Mouse (Mus musculus) mature B cell (primary cell): ENCODE measurements around the gene Fndc5.

Experiments
- in situ Hi-C: fragments of 300-500 bp; cut with MboI; formaldehyde crosslinking; loops from 2 replicates; pipeline ENCODE4 v1.14.3; 2019

The Fndc5 gene

DNA sequence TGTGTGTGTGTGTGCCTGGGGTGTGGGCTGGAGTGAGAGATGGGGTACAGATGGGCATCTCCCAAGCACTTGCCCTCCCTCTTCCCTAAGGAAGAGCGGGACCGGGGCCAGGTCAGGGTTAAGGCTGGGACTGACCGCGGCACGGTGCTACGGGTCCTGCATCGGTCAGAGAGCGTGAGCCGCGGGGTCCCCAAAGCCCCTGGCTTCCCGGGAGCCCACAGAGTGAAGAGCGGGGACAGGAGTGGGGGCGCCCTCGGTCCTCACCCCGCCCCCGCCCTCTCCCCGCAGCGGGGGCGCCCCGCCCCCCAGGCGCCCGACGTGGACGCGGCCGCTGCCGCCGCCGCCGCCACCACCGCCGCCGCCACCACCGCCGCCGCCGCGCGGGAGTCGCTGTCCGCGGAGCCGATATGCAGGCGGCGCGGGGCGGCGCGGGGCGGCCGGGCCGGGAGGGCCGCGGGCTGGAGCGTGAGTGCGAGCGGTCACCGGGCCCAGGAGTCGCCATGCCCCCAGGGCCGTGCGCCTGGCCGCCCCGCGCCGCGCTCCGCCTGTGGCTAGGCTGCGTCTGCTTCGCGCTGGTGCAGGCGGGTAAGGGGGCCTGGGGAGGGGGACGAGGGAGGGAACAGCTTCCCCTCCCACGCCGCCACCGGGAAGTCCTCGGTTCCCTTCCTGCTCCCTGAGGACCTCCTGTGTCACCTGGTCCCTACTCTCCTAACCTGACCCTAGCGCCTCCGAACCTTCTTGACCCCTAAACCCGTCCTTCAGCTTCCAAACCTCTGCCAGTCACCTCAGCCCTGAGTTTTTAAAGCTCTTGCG is at the start of gene Fndc5:
Gene Fndc5, plus strand, starts transcription at position 421 of the 813 bp plus-strand sequence.
- in situ Hi-C loops = no loop called here

DNA sequence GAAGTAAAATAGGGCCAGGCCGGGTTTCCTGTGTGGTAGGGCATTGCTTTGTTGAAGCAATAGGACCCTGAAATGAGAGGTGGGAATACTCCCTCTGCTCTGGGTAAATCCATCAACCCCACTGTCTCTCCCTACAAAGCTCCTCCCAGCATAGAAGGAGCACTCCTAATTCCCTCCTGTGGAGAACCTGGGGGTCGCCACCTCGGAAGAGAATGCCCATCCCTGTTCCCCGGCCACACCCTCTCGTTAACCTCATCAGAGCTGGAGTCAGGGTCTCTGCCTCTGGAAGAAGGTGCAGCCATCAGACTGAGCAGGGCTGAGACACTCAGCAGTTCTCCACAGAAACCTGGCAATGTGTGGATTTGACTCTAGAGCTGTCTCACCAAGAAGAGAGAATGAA is 48.9 kb upstream of the Fndc5 start:
- in situ Hi-C loops = no loop called here

GRCm38 (mm10) chr4:129095276-129095675 is 41.5 kb upstream of the Fndc5 start:
- in situ Hi-C loops = no loop called here

GRCm38 (mm10) chr4:129097006-129097405 is 39.8 kb upstream of the Fndc5 start:
- in situ Hi-C loops = no loop called here

DNA sequence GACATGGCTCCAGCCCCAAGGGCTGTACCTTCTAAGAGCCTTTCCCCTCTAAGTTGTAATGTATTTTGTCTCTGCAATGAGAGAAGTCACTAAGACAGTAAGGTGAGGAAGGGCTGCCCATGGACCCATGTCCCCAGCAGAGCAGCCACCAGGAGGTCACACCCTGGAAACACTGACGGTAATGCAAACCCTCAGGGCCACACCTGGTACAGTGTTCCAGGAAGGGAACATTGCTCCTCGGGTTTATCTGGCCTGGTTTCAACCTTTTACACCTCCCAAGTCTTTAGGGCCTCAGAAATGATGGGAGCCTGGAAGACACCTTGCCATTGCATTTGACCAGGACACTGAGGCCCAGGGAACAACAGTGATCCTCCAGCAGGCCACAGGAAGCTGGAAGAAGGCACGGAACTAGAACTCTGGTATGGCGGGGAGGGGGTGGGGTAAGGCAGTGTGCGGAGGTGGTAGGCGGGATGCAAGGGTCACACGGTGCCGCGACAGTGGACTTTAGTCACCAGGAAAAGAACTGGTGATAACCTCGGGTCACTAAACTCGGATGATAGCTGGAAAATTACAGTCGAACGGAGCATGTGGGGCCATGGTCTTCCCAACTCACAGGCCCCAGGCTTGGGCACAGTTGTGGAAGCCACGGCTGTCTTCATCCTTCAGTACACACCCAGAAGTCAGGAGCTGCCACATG is 34.5 kb upstream of the Fndc5 start:
- in situ Hi-C loops = no loop called here

DNA sequence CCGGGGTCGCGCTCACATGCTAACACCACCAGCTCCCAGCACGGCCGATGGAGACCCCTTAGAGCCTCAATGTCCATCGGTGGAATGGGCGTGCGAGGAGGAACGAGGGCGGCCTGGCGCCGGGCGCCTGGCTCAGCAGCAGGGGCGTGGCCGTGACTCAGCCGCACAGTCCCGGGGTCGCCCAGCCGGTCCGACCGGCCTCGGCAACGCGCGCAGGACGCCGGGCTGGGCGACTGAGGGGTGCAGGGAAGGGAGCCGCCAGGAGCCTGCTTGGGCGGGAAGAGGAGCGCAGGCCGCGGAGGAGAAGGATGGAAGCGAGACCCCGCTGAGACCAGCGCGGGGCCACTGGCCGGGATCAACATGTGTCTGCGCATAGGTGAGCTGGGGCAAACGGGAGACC is 31.4 kb upstream of the Fndc5 start, which contains the start of gene Tmem54:
Gene Tmem54, plus strand, starts transcription at position 193 of the 400 bp plus-strand sequence.
- in situ Hi-C loops = no loop called here

DNA sequence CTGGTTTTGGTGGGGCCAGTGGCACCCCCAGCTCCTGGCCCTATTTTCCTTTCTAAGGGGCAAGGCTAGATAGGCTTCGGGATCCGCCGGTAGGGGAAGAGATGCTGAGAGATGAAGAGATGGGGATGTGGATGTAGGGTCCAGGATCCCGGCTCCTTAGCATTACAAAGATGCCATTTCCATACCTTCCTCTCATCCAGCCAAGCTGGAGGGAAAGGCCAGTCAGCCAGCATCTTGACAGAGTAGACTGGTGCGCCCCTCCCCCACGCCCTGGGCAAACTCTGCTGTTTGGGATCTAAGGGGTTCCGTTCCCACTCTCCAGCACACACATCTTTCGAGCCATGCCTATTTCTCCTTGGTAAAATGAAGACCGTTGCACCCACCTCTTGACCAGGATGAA is 30.7 kb upstream of the Fndc5 start:
- in situ Hi-C loops = no loop called here

DNA sequence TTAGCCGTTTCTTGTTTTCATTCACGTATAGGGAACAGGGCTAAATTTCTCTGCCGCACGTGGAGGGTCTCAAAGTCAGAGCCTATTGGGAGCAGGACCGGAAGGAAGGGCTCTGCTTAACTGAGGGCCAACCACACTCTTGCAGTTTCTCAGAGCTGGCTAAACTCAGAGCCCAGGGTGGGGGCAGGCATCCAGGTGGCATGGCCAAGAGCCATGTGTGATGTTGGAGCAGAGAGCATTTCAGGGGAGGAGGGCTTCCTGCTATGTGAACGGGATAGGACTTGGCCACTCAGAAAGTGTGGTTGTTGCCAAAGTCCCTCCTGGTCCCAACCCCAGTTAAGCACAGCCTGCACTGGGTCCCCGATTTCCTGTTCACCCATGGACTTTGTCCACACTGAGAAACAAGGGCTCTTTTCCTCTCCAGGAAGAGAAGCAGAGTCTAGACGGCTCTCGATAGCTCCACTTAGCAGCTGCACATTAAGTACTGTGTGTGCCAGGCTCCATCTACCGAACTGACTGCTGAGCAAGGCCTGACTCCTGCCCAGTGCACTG is 29.4 kb upstream of the Fndc5 start:
- in situ Hi-C loops = no loop called here

GRCm38 (mm10) chr4:129108624-129109023 is 28.2 kb upstream of the Fndc5 start:
- in situ Hi-C loops = no loop called here

DNA sequence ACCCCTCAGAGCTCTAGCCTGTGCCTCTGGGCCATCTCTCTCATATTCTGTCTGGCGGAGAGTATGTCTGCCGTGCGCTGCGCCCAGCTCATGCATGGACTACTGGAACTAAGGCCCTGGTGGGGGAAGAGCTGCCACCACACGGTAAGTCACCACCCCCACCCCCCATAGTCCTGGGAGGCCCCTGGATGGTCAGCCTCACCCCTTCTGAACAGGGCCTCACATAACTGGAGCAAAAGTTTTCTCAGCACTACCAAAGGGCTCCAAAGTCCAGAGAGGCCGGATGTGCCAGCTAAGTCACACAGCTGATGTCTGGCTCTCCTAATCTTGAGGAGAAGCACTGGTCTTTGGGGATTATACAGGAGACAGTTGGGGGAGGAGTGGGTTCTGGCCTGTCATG is 26.0 kb upstream of the Fndc5 start:
- in situ Hi-C loops = no loop called here

- in situ Hi-C loops = no loop called here
Observed at GRCm38 (mm10) chr4:129111350-129111749, 25.4 kb upstream of the Fndc5 start.

DNA sequence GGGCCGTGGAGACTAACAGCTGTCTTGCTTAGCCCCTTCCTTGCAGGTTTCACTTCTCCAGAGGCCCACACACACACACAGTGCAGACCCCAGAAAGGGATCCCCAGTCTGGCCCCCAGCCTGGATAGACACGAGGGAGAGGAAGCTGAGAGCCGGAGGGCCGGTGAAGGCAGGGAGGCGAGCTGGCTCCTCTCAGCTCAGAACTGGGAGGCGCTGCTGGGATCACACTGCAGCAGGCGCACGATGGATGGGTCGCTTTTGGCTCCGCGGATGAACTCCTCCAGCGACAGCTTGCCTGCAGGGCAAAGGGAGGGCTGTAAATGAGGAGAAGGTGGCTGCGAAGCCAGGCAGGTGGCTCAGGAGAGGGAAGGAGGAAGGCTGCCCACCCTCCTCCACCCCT is 24.6 kb upstream of the Fndc5 start:
- in situ Hi-C loops = no loop called here

DNA sequence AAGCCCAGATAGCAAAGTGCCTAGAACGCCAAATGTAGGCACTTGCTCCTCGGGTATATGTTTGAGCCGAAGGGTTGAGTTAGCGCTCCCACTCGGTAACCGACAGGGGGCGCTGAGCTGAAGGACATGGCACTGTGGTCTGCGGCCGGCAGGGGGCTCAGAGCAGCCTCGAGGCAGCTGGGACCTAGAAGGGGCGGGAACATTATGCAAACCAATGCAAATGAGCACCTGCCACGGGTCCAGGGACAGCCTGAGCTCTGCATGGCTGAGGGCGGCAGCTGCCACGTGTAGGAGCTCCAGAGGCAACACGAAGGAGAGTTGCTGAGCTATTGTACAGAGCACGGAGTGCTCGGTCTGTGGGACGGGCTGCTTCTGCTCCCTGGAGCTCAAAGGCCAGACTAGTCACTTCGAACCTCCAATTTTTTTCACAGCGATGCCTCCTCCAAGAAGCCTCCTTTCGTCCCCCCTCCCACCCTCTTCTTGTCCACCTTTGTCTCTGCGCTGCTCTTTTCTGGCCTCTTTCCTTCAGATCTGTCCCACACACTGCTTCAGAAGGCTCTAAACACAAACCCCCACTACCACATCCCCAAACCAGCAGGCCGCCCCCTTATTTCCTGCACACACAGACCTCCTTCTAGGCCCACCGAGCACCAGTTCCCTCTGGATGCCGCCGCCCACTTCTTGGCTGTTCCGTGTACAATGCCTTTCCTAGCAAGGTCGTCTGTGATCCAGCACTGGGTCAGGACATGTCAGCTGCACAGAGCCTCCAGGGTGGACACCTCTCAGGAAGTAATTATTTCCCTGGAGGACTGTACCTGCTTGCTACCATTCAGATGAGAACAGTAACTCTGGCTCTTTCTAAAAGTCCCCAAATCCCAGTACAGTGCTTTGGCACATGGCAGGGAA is 23.5 kb upstream of the Fndc5 start:
- in situ Hi-C loops = no loop called here

DNA sequence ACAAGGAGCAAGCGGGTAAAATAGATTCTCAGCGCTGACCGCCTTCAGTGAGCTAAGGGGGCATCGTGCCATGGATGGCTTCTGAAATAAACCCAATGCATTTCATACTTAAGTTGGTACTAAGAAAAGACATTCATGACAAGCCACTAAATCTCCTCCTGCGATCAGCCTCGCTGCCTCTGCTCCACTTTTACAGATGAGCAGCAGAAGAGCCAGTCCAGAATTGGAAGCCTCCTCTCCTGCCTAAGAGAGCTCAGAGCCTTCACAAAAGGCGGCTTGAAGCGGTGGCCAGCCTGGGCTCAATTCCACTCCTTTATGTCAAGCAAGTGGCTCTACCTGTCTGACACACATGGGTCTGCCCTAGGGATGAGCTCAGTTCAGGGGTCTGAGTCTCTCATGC is 20.1 kb upstream of the Fndc5 start:
- in situ Hi-C loops = no loop called here

DNA sequence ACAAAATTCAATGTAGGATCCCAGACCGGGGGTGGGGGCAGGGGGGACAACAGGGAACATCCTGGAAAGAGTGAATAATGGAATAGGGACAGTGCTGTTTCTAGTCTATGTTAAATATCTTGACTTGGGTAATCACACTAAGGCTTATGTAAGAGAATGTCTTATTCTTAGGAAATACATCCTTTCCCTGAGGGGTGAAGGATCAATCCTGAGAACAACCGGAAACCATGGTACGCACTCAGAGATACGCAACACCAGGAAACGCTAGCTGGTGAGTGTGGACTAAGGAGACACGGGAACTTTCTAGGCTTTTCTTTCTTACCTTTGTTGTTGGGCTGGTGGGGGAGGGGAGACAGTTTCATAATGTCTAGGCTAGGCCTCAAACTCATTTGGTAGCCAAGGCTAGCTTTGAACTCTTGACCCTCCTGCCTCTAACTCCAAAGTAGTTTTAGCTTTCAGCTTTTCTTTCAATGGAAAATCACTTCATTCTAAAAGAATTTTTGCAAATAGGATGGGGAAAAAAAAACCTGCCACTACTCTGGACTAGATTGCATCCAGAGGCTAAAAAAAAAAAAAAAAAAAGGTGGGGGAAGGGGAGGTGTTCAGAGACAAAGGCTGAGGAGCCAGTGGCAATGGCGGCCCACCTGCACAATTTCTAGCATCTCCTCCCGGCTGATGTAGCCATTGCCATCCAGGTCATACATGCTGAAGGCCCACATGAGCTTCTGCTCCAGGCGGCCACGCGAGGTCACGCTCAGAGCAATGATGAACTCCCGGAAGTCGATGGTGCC is 18.9 kb upstream of the Fndc5 start:
- in situ Hi-C loops = no loop called here

DNA sequence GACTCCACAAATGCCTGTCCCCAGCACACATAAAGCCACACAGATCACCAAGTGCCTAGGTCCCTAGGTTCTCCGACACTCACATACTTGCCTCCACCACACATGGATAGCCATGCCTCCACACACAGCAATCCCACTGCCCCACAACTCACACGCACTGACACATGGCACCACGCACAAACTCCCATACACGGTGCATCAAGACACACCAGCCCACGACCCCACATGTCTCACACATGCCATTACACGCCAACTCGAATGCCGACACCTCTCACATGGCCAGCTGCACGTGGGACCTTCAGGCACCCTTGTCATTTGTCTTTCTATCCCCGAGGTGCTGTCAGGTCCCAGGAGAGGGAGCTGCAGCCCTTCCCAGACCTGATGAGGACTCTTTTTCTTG is 17.1 kb upstream of the Fndc5 start:
- in situ Hi-C loops = no loop called here

DNA sequence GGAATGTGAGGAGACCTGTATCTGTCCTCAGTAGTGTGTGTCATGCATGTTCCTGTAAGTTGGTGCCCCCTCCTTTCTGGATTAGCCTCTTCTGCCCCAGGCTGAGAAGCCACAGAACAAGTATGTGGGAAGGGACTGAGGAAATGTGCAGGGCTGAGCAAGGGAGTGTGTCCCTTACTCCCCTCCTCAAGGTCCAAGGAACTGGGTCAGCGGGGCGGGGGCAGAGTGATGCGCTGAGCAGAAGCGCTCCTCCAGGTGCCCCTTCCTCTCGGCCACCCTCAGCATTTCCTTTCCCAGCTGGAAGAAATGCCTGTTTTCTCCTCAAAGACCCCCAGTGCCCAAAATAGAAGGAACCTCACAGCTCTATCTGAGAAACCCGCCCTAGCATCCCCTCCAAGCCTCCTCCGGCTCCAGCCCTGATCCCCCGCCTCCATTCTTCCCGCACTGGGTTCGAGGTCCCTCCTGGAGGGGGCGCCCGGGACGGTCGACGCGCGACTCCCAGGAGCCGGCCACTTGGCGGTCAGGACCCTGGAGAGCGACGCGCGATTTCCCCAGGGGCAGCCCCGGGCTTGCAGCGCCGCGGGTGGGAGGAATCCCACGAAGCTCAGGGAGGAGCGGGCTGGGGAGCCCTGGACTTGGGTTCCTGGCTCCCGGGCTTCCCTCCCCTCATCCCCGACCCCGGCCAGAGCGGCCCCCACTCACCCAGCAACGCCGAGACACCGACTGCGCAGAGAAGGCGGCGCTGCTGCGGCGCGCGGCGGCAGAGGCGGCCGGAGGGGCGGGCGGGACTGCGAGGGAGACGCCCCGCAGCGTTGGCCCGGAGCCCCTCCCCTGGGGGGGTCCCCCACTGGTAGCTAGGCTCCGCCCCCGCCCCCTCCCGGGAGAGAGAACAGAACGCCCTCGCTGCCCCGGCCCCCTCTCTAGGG is 16.0 kb upstream of the Fndc5 start:
- in situ Hi-C loops = no loop called here

DNA sequence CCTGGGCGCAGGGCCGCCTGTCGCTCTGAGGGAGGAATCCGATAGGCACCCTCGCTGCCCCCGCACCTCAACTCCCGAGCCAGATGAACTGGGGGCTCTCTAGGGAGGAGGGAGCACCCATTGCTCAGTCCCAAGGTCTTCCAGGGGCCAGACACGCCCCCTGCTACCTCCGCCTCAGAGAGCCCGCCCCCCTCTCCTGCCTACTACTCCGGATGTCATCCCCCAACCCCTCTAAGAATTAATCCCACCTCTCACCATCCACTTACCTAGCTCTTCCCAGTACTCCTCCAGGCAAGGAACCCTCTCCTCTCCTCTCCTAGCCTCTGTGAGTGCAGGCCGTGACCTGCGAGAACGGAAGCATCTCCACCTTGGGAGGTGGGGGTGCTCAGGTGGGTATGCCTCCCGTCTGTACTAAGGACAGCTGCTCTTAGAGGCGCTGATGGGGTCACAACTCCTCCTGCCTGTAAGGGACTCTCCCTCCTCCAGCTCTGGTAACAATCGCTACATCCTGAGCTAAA is 15.2 kb upstream of the Fndc5 start, which contains the start of gene Hpca:
Gene Hpca, minus strand, starts transcription at position 468 of the 518 bp plus-strand sequence.
- in situ Hi-C loops = no loop called here

DNA sequence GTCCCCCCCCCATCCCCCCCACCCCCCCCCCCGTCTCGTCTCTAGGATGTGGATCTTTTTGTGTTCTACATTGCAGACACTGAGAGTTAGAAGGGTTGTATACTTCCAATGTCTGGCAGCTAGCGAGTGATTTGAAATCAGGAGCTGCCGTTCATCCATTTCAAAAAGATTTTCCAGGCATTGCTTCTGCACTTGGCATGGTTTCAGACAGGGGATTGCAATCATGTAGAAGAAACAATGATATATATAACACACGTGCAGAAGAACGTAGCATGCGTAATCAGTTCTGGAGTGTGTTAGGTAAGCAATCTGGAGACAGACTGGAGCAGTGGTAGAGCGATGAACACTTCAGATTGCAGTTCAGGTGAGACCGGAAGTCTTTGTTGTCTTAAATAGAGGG is 14.7 kb upstream of the Fndc5 start:
- in situ Hi-C loops = no loop called here

- in situ Hi-C loops = no loop called here
Observed at GRCm38 (mm10) chr4:129122719-129123118, 14.1 kb upstream of the Fndc5 start.
